Mouse (Mus musculus): ENCODE measurements around the gene Mettl7a2. TPM values are rescaled to one million over a fixed set of nuclear protein-coding genes. Genes with fewer than 3 reads are reported as not detected.
"Not testable (repeated sequence)": the region's sequence is repeated elsewhere in the genome, so short reads cannot be mapped to it uniquely, and the experiment has no call there.

The Mettl7a2 gene
- under 1 TPM in 1 of 2 experiments, not detected in 1; 0.27 TPM for total RNA-seq (2021)

GRCm38 (mm10) chr15:100352711-100353250 lies at the start of gene Mettl7a2, which contains the start of gene Methig1:
Gene Mettl7a2, plus strand, starts transcription at chr15:100353200.
Gene Methig1, plus strand, starts transcription at chr15:100353149.
- no peak for DNase-seq

- no peak for DNase-seq
These were observed 49.5 kb upstream of the Mettl7a2 start for GRCm38 (mm10) chr15:100303428-100304018.

- peak; percentile 87 for DNase-seq
These were observed 48.7 kb upstream of the Mettl7a2 start, which contains the start of gene Mettl7a1 for GRCm38 (mm10) chr15:100304019-100304991. Gene Mettl7a1, plus strand, starts transcription at chr15:100304140.

GRCm38 (mm10) chr15:100306201-100306600 lies 46.8 kb upstream of the Mettl7a2 start:
- no peak for DNase-seq

GRCm38 (mm10) chr15:100307438-100308096 lies 45.4 kb upstream of the Mettl7a2 start:
- DNase-seq: peak; percentile 23

GRCm38 (mm10) chr15:100312346-100312745 lies 40.7 kb upstream of the Mettl7a2 start:
- no peak for DNase-seq

GRCm38 (mm10) chr15:100314448-100315145 lies 38.4 kb upstream of the Mettl7a2 start:
- DNase-seq: no peak

- not testable (repeated sequence) for DNase-seq
These were observed 34.9 kb upstream of the Mettl7a2 start for GRCm38 (mm10) chr15:100318014-100318671.

GRCm38 (mm10) chr15:100319884-100320283 lies 33.1 kb upstream of the Mettl7a2 start:
- DNase-seq: no peak

- DNase-seq: no peak
These were observed 32.6 kb upstream of the Mettl7a2 start for GRCm38 (mm10) chr15:100320295-100320905.

- DNase-seq: peak; percentile 63
These were observed 31.9 kb upstream of the Mettl7a2 start for GRCm38 (mm10) chr15:100321134-100321533.

- no peak for DNase-seq
These were observed 28.9 kb upstream of the Mettl7a2 start for GRCm38 (mm10) chr15:100324021-100324591.

GRCm38 (mm10) chr15:100325235-100325634 lies 27.8 kb upstream of the Mettl7a2 start:
- DNase-seq: no peak

GRCm38 (mm10) chr15:100328089-100328488 lies 24.9 kb upstream of the Mettl7a2 start:
- DNase-seq: not testable (repeated sequence)

- DNase-seq: not testable (repeated sequence)
These were observed 23.7 kb upstream of the Mettl7a2 start for GRCm38 (mm10) chr15:100329336-100329735.

GRCm38 (mm10) chr15:100330739-100331138 lies 22.3 kb upstream of the Mettl7a2 start:
- DNase-seq: no peak

GRCm38 (mm10) chr15:100332077-100332961 lies 20.7 kb upstream of the Mettl7a2 start:
- not testable (repeated sequence) for DNase-seq

- no peak for DNase-seq
These were observed 18.4 kb upstream of the Mettl7a2 start, which contains the start of gene Mettl7a3 for GRCm38 (mm10) chr15:100334629-100335028. Gene Mettl7a3, plus strand, starts transcription at chr15:100334929.

- DNase-seq: not testable (repeated sequence)
These were observed 15.7 kb upstream of the Mettl7a2 start for GRCm38 (mm10) chr15:100337328-100337727.
